Mouse (Mus musculus) liver, postnatal 0 days (tissue): ENCODE measurements at regions not wholly inside any gene's neighbourhood (a gene's known extent, or its start where the extent isn't known, plus 50 kb on each side); places are given as distances from the start of the nearest gene placed in this dataset.
A peak's percentile ranks its signal among the peaks of the same experiment; 100 is the strongest.

ENCODE experiments used
- CTCF ChIP-seq: sonication (generic); IDR thresholded peaks from 2 replicates; pipeline ENCODE4 v1.5.1; 2016; ENCODE audit warnings: antibody characterized with exemption, low read depth
- EP300 ChIP-seq: IDR thresholded peaks from 2 replicates; pipeline ENCODE4 v1.6.1; 2016; ENCODE audit warnings: antibody characterized with exemption, low read depth, mild to moderate bottlenecking

- TF ChIP-seq CTCF, result peak; percentile 60
- TF ChIP-seq EP300, result no peak
Measured at GRCm38 (mm10) chr1:7010184-7010583, 2202.5 kb downstream of the Gm37988 start.
